Mouse (Mus musculus) heart, adult 2 months (tissue): ENCODE measurements around the gene Tmem232.

Experiments
- CTCF ChIP-seq: fragments of 200-600 bp; IDR thresholded peaks from 2 replicates; pipeline ENCODE4 v1.8.1; 2022; ENCODE audit warnings: antibody characterized with exemption, mild to moderate bottlenecking, moderate library complexity
- POLR2A ChIP-seq: fragments of 200-500 bp; IDR thresholded peaks from 2 replicates; pipeline ENCODE4 v1.6.1; 2011; ENCODE audit warnings: mild to moderate bottlenecking, low read depth, low read length, control low read depth; ENCODE audit not compliant: insufficient read depth

DNA sequence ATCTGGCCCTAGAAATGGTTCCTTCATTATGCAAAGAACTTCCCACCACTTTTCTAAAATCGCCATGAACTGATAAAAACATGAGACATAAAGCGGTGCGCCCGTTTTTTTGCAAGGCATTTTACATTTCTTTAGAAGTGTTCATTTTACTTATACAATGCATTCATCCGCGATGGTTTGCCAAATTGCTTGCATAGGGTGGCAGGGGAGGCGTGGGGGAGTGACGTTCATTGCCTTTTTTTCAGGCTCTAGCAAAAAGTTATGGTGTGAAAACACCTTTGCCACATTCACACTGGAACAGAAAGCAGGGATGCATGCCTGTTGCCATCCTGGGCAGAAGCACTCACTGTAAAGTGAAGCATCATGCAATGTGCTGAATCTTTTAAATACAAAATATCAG, 188.7 kb downstream of the Tmem232 start:
- TF ChIP-seq POLR2A (no peak), CTCF (no peak)
